Mouse (Mus musculus) G1E (cell line): ENCODE data around the gene Pld6.

Experiments used
- CTCF ChIP-seq: IDR thresholded peaks from 2 replicates; pipeline ENCODE4 v1.5.1; 2012; ENCODE audit warnings: low read depth, low read length, inconsistent platforms, mixed read lengths
- GATA1 ChIP-seq: IDR thresholded peaks from 2 replicates; pipeline ENCODE4 v1.6.1; 2012; ENCODE audit warnings: borderline replicate concordance, low read length, inconsistent platforms, mixed read lengths
- POLR2AphosphoS5 ChIP-seq: IDR thresholded peaks from 2 replicates; pipeline ENCODE4 v1.6.1; 2012; ENCODE audit warnings: low read depth, low read length, inconsistent platforms; ENCODE audit not compliant: insufficient replicate concordance
- TAL1 ChIP-seq: conservative IDR thresholded peaks from 2 replicates; pipeline ENCODE4 v1.6.1; 2012; ENCODE audit warnings: low read depth, low read length, inconsistent platforms, mixed read lengths

GRCm38 (mm10) chr11:59772291-59772690 is 15.2 kb downstream of the Pld6 start:
- TF ChIP-seq CTCF, result no peak
- TF ChIP-seq TAL1, result no peak
- no peak for TF ChIP-seq GATA1
- TF ChIP-seq POLR2AphosphoS5, result no peak
